Mouse (Mus musculus) neural tube, embryonic 15.5 days (tissue): Measurements from ENCODE around the gene Gm48552. TPM values are rescaled to one million over a fixed set of nuclear protein-coding genes. Genes with fewer than 3 reads are reported as not detected.

Source experiments
- ATAC-seq: fragments of 200-750 bp; cut with Nextera tagmentation; 2 replicates; pipeline ENCODE4 v1.8.0; 2017; ENCODE audit warnings: mild to moderate bottlenecking, moderate TSS enrichment, moderate library complexity; ENCODE audit not compliant: low FRiP score
- H3K27ac ChIP-seq: fragments of 300-500 bp; sonication (generic); replicated peaks from 2 replicates; pipeline ENCODE4 v1.5.1; 2015; ENCODE audit warnings: mild to moderate bottlenecking, inconsistent platforms
- H3K27me3 ChIP-seq: fragments of 300-500 bp; sonication (generic); replicated peaks from 2 replicates; pipeline ENCODE4 v1.6.1; 2015; ENCODE audit warnings: inconsistent platforms
- H3K36me3 ChIP-seq: fragments of 300-500 bp; sonication (generic); 2 replicates; pipeline ENCODE4 v1.6.1; 2015; ENCODE audit warnings: inconsistent platforms
- H3K4me1 ChIP-seq: fragments of 300-500 bp; sonication (generic); 2 replicates; pipeline ENCODE4 v1.6.1; 2015; ENCODE audit warnings: inconsistent platforms
- H3K4me2 ChIP-seq: fragments of 300-500 bp; sonication (generic); 2 replicates; pipeline ENCODE4 v1.6.1; 2015; ENCODE audit warnings: inconsistent platforms, mild to moderate bottlenecking, moderate library complexity
- H3K4me3 ChIP-seq: fragments of 300-500 bp; sonication (generic); replicated peaks from 2 replicates; pipeline ENCODE4 v1.5.1; 2015; ENCODE audit warnings: mild to moderate bottlenecking, inconsistent platforms
- H3K9ac ChIP-seq: fragments of 300-500 bp; sonication (generic); replicated peaks from 2 replicates; pipeline ENCODE4 v1.6.1; 2015; ENCODE audit warnings: mild to moderate bottlenecking, inconsistent platforms
- H3K9me3 ChIP-seq: fragments of 300-500 bp; sonication (generic); replicated peaks from 2 replicates; pipeline ENCODE4 v1.6.1; 2016; ENCODE audit warnings: inconsistent platforms
- WGBS: fragments of 180-500 bp; shearing (Covaris S2); methylation state at CpG from one replicate; pipeline ENCODE4 v1.1.7; 2015; ENCODE audit warnings: mixed read lengths; 5-methylcytosine and 5-hydroxymethylcytosine counted together
- polyA plus RNA-seq: library from polyadenylated mRNA; unstranded; fragments of >200 nt; fragmentation: Nextera tagmentation; extraction: Ambion mirVana; gene quantifications from 2 replicates; pipeline ENCODE4 v1.2.1, GENCODE M21; 2015

Gene Gm48552
- 3.4 and 3.6 TPM in 2 replicates for polyA plus RNA-seq

DNA sequence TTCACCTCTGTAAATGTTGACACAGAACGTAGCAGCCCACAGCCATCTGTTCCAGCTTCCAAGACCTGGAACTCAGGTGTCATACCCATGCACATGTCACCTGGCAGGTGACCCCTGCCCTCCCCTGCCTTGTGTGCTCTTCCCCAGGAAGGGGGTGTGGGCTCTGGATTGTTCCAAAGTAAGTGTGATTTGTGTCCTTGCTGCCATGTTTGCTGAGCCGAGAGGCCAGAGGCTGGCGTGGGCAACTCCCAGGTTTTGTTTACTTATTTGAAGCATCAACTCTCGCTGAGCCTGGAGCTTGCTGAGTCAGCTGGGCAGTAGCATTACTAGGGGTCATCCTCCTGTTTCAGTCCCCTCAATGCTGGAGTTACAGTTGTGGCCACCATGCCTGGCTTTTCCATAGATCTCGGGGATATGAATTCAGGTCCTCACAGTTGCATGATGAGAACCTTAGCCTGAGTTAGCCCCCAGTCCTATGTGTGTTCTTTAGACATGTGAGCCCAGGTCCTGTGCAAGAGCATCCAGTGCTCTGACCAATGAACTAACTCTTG lies at the start of gene Gm48552:
Gm48552 (plus strand) TSS at position 501 of the 551 bp plus-strand sequence.
- 88% methylated on average over 5 of the region's 5 CpGs for WGBS

DNA sequence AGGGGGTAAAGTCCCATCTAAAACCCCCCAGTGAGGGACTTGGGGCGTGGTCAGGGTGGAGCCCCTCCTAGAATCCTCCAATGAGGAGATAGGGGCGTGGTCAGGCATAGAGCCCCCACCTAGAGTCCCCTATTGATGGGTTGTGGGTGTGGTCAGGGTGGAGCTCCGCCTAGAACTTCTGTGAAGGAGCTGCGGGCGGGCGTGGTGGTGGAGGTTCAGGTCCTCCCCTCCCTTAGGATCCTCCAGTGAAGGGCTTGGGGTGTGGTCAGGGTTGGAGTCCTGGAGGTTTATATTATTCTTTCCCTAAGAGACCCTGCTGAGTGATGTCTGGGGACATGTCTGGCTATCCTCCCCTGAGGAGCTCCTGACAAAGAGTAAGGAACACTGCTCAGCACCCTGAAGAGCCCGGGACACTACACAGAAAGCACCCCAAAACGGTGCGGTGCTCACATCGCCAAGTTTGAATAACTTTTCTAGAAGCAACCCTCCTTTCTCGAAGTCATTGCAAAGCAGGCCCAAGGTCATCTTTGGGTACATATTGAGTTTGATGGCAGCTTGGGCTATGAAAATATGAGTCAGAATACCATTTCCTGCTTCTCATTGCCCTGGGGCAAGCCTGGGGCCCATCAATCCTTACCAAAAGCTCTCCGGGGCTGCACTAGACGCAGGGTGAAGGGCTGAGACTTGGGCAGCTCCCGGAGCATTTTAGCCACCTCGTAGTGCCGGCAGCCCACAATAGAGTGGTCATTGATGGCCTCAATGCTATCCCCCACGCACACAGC lies 48.1 kb upstream of the Gm48552 start:
- Histone ChIP-seq H3K27ac (no peak overlapping the region), H3K27me3 (peaks cover 72% of the 10 kb centered on the region), H3K36me3 (no peaks in the 10 kb centered on the region), H3K9me3 (no peaks in the 10 kb centered on the region), H3K9ac (no peak overlapping the region), H3K4me2 (no peak overlapping the region), H3K4me1 (peaks cover 8% of the 10 kb centered on the region), H3K4me3 (no peak overlapping the region)
- ATAC-seq, result no peak
- 37% methylated on average over 17 of the region's 17 CpGs for WGBS

More for the DNA sequence above, at the start of gene Gm48552:
- peak within 1 kb of the TSS; percentile 3; the same call in 1 of the 2 replicates for H3K27ac ChIP-seq
- peaks cover 35% of the 10 kb centered on the region for H3K36me3 ChIP-seq
- H3K27me3 ChIP-seq, result no peaks in the 10 kb centered on the region
- no peak within 1 kb of the TSS for H3K4me3 ChIP-seq
- H3K4me1 ChIP-seq, result peaks cover 42% of the 10 kb centered on the region
- 0 out of 2 replicates have a peak within 1 kb of the TSS, but pooled peaks have one; percentile 0 for H3K9ac ChIP-seq
- H3K4me2 ChIP-seq, result no peak within 1 kb of the TSS
- ATAC-seq, result no peak
- H3K9me3 ChIP-seq, result no peaks in the 10 kb centered on the region

DNA sequence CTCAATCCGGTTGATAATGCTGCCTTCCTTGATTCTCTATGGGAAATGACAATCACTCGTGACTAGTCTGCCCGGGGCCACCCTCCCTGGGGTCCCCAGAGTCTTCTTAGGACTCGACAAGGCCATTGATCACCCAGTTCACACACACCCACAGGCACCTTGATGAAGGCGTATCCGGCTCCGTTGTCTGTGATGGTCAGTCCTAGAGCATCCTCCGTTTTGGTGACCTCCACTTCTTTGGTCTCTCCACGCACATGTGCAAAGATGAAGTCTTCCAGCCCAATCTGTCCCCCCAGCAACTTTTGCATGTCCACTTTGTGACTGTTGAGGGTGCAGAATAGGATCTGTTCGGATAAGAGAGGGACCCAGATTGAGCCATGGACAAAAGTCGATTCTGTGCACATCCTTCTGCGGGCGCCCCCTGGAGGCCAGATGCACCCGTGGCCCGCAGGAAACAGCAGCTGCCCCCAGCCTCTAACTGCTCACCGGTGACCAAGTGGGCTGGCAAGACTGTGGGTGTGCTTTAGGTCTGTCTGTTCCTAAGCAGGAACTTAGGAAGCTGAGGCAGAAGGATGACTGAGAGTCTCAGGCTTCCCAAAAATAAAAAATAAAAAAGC lies 47.4 kb upstream of the Gm48552 start:
- no peak overlapping the region for H3K9ac ChIP-seq
- H3K36me3 ChIP-seq, result no peaks in the 10 kb centered on the region
- H3K27me3 ChIP-seq, result peaks cover 73% of the 10 kb centered on the region
- no peak overlapping the region for H3K27ac ChIP-seq
- no peak overlapping the region for H3K4me2 ChIP-seq
- H3K4me1 ChIP-seq, result peaks cover 11% of the 10 kb centered on the region
- 35% methylated on average over 16 of the region's 16 CpGs for WGBS
- no peak for ATAC-seq
- no peak overlapping the region for H3K4me3 ChIP-seq
- no peaks in the 10 kb centered on the region for H3K9me3 ChIP-seq

DNA sequence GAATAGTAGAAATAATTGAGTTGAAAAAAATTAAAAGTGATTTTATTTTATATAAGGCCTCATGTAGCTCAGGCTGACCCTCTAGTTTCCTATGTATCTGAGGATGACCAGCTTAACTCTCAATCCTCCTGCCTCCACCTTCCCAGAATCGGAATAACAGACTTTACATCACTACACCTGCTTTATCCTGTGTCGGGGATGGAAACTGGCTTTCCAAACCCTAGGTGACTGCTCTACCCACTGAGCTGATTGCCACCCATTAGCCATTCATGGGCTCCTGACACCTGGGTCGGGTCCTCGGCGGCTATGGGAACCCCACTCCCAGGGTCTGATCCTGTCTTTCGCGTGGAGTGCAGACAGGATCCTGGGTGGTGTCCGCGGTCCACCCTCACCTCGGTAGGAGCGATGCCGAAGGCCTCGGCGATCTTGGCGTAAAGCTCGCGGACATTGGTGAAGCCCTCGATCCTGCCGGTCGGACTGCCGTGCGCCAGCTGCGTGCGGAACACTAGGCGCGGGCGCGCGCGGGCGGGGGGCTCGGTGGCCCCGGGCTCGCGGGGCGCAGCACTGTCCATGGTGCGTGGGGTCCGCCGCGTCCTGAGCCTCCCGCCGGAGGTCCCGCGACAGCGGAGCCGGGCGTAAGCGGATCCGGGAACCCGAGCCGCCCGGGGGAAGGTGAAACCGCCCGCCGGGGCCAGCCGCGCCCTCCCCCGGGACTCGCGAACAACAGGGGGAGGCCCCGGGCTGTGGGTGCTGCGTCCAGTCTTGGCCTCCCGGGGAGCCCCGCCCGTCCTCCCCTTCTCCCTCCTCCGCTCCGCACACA lies 45.9 kb upstream of the Gm48552 start, which contains the start of gene Gipc3:
Gipc3 (minus strand) TSS at position 581 of the 820 bp plus-strand sequence.
- peak within 1 kb of the TSS; percentile 46 for H3K9ac ChIP-seq
- 4% methylated on average over 61 of the region's 67 CpGs for WGBS
- H3K4me2 ChIP-seq, result peak within 1 kb of the TSS; percentile 76
- ATAC-seq, result no peak
- no peak within 1 kb of the TSS for H3K27ac ChIP-seq
- H3K27me3 ChIP-seq, result peaks cover 66% of the 10 kb centered on the region
- H3K4me1 ChIP-seq, result peaks cover 19% of the 10 kb centered on the region
- H3K36me3 ChIP-seq, result no peaks in the 10 kb centered on the region
- peak within 1 kb of the TSS; percentile 41 for H3K4me3 ChIP-seq
- H3K9me3 ChIP-seq, result no peaks in the 10 kb centered on the region

DNA sequence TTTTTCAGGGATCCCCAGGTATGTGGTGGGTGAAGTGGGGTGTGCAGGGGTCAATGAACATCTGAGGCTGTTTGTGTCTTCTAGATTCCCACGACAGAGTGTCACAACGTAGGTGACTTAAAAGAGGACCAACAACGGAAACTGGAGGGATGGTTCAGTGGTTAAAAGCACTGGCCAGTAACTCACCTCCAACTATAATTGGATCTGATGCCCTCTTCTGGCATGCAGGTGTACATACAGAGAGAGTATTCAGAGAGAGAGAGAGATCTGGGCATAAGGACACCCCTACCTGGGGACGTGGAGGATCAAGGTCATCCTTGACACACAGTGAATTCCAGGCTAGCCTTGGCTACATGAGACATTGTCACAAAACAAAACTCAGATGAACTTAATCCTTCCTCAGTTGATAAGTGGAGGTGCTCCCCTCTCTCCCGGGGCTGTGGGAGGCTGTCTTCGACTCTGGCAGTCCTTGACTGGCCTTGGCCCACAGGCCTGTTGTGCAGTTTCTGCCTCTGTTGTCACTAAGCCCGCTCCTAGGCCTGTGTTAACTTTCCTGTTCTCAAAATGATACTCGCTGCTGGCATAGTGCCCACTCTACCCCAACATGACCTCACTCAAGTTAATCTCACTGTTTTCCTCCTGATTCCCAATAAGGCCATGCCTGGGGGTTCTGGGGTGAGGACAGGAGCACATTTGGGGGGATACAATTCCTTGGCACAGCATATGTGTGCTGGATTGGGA lies 44.2 kb upstream of the Gm48552 start:
- Histone ChIP-seq H3K9ac (no peak overlapping the region), H3K27ac (no peak overlapping the region), H3K4me3 (no peak overlapping the region), H3K4me1 (peaks cover 29% of the 10 kb centered on the region), H3K9me3 (no peaks in the 10 kb centered on the region), H3K36me3 (no peaks in the 10 kb centered on the region), H3K4me2 (no peak overlapping the region), H3K27me3 (peaks cover 67% of the 10 kb centered on the region)
- 52% methylated on average over 8 of the region's 8 CpGs for WGBS
- ATAC-seq, result no peak

DNA sequence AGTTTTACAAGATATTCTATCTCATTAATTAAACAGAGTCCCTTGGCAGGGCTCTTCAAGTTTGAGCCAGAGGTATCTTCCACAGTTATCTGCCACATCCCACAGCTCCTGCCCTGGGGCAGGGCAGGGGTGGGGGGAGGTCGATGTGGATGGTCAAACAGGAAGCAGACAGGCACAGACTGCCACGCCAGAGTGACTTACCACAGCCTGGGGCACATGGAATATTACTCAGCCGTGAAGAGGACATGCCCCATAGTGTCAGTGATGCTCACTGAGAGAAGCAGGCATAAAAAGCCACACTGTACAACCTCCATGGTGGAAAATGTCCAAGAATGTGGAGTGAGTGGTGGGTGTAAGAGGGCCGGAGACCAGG lies 43.7 kb upstream of the Gm48552 start:
- 83% methylated on average over 4 of the region's 4 CpGs for WGBS
- Histone ChIP-seq H3K4me1 (peaks cover 35% of the 10 kb centered on the region), H3K9me3 (no peaks in the 10 kb centered on the region), H3K4me2 (no peak overlapping the region), H3K4me3 (no peak overlapping the region), H3K36me3 (no peaks in the 10 kb centered on the region), H3K27me3 (peaks cover 64% of the 10 kb centered on the region), H3K27ac (no peak overlapping the region), H3K9ac (no peak overlapping the region)
- no peak for ATAC-seq

DNA sequence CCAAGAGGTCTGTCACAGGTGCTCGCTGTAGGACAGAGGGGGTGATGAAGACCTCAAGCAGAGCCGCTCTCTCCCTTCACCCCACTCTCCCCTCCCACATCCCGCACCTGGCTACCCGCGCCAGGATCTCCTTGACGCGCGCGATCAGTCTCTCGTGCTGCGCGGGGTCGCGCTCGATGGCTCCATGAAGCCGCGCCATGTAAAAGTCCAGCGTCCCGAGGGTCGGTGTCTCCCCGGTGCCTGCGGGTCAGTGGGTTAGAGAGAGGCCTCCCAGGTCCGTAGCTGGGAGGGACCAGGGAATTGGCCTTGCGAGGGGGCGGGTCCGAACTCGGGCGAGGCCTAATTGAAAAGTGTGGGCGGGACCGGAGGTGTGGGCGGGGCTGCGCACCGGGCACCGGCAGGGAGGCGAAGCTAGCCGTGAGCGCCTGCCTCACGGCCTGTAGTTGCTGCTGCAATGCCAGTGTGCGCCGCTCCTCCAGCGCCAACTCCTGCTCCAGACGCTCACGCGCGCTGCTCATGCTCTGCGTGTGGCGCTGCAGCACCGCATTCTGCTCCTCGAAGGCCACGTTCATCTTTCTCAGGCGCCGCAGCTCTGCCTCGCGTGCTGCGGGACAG lies 42.2 kb upstream of the Gm48552 start:
- peaks cover 37% of the 10 kb centered on the region for H3K4me1 ChIP-seq
- peak overlapping the region; percentile 63 for H3K4me2 ChIP-seq
- no peaks in the 10 kb centered on the region for H3K36me3 ChIP-seq
- peak overlapping the region; percentile 38 for H3K4me3 ChIP-seq
- H3K9me3 ChIP-seq, result no peaks in the 10 kb centered on the region
- peak overlapping the region; percentile 42 for H3K9ac ChIP-seq
- ATAC-seq, result peak; percentile 13
- peak overlapping the region; percentile 65 for H3K27ac ChIP-seq
- 8% methylated on average over 45 of the region's 55 CpGs for WGBS
- H3K27me3 ChIP-seq, result peaks cover 50% of the 10 kb centered on the region

DNA sequence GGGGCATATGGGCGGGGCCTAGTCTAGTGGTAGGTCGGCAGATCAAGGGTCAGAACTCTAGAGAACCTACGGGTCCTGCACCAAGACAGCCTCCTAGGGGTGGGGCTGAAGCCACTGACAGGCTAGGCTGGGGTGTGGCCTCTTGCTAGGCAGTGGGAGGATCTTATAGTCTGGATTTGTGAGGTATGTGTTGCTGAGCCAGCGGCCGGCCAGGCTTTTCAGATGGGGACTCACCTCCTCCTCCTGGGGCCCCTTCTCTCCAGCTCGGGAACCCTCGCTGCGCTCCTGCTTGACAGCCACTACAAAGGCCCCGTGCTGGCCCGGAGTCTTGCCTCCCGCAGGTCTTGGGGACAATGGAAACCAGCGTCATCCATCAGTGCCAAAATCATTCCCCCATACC lies 39.7 kb upstream of the Gm48552 start:
- Histone ChIP-seq H3K36me3 (no peaks in the 10 kb centered on the region), H3K9ac (0 out of 2 replicates have a peak overlapping the region, but pooled peaks have one; percentile 29), H3K9me3 (no peaks in the 10 kb centered on the region), H3K4me1 (peaks cover 29% of the 10 kb centered on the region), H3K27ac (no peak overlapping the region), H3K4me2 (peak overlapping the region; percentile 95), H3K4me3 (peak overlapping the region; percentile 65), H3K27me3 (peaks cover 25% of the 10 kb centered on the region)
- no peak for ATAC-seq
- WGBS, result 5% methylated on average over 12 of the region's 12 CpGs

DNA sequence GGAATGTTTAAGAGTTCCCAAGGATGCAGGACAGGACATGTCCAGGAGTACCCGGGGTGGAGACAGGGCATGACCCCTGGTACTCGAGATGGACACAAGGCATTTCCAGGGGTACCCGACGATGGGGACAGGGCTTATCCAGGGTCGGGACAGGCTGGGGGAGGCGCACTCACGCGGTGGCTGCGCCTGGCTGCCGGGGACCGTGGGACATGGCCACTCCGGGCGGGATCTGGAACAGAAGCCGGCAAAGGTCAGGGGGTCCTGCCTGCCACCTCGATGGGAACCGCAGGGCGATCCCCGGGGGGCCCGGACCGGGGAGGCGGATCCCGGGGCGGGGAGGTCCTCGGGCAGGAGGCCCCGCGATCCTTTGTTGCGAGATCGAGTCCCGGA lies 38.8 kb upstream of the Gm48552 start:
- peaks cover 17% of the 10 kb centered on the region for H3K27me3 ChIP-seq
- H3K4me1 ChIP-seq, result peaks cover 29% of the 10 kb centered on the region
- peak overlapping the region; percentile 65 for H3K4me3 ChIP-seq
- H3K9me3 ChIP-seq, result no peaks in the 10 kb centered on the region
- peak overlapping the region; percentile 95 for H3K4me2 ChIP-seq
- 1% methylated on average over 29 of the region's 29 CpGs for WGBS
- H3K36me3 ChIP-seq, result no peaks in the 10 kb centered on the region
- peak; percentile 19 for ATAC-seq
- peak overlapping the region; percentile 56 for H3K27ac ChIP-seq
- H3K9ac ChIP-seq, result peak overlapping the region; percentile 62

DNA sequence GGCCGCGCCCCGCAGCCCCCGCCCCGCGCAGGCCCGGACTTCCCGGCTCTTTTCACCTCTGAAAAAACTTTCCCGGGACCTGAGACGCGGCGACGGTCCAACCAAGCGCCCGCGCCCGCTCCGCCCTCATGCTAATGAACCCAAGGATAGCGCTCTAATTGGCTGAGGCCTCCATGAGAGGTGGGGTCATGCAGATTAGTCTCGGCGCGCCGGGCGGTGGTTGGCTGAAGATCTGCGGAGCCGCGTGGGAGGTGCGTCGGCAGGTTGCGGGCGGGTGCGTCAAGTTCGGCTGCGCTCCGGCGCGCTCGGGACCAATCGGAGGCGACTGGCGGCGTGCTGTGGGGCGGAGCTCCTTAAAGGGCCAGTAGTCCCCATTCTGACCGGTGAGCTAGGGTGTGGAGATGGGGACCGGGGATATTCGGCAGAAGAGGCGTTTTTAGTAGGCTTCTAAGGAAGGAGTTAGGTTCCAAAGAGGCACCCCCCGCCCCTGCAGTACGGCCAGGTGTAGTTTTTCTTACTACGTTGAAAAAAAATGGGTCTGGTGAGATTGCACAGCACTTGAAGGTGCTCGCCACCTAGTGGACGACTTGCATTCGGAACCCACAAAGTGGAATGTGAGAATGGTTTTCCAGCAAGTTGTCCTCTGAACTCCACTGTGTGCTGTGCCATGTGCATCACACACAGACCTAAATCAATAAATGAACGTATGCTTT lies 38.3 kb upstream of the Gm48552 start, which contains the start of gene Hmg20b:
Hmg20b (minus strand) TSS at position 130 of the 713 bp plus-strand sequence.
- Histone ChIP-seq H3K27me3 (peaks cover 14% of the 10 kb centered on the region), H3K4me2 (peak within 1 kb of the TSS; percentile 95), H3K9ac (peak within 1 kb of the TSS; percentile 62), H3K27ac (peak within 1 kb of the TSS; percentile 83), H3K36me3 (no peaks in the 10 kb centered on the region), H3K9me3 (no peaks in the 10 kb centered on the region), H3K4me3 (peak within 1 kb of the TSS; percentile 65), H3K4me1 (peaks cover 29% of the 10 kb centered on the region)
- peak; percentile 94 for ATAC-seq
- WGBS, result under 1% methylated on average over 54 of the region's 54 CpGs
